Mouse (Mus musculus) megakaryocyte, adult 5-6 weeks (primary cell): ENCODE data around the gene Man1c1. TPM values are rescaled to one million over a fixed set of nuclear protein-coding genes. Genes with fewer than 3 reads are reported as not detected.

Experiments used
- ATAC-seq: 2 replicates; pipeline ENCODE4 v1.8.0; 2016; ENCODE audit warnings: mild to moderate bottlenecking, inconsistent platforms; ENCODE audit not compliant: poor library complexity, severe bottlenecking
- total RNA-seq, 2 experiments: library from RNA; stranded (forward) in 1 of 2; stranded (reverse) in 1 of 2; fragments of 153-499, 151-499 nt in 1 of 2; fragments of 221-1000, 200-1000 nt in 1 of 2; gene quantifications; 2 replicates each; pipeline versions ENCODE4 v1.2.3 to v1.2.4; 2015 to 2017

The Man1c1 gene
- 28.0 and 33.1 TPM in 2 replicates for total RNA-seq (2015)
- 14.1 and 16.9 TPM in 2 replicates for total RNA-seq (2017)

GRCm38 (mm10) chr4:134703835-134704546 is at the start of gene Man1c1:
Gene Man1c1, minus strand, starts transcription at chr4:134704290.
- peak; percentile 92 for ATAC-seq

- no peak for ATAC-seq
These were observed 49.6 kb upstream of the Man1c1 start for GRCm38 (mm10) chr4:134753516-134754261.

GRCm38 (mm10) chr4:134752911-134753426 is 48.9 kb upstream of the Man1c1 start:
- ATAC-seq, result no peak

GRCm38 (mm10) chr4:134751682-134752380 is 47.7 kb upstream of the Man1c1 start:
- ATAC-seq, result no peak

- no peak for ATAC-seq
These were observed 46.7 kb upstream of the Man1c1 start for GRCm38 (mm10) chr4:134750825-134751224.

GRCm38 (mm10) chr4:134750263-134750662 is 46.2 kb upstream of the Man1c1 start:
- peak; percentile 36 for ATAC-seq

GRCm38 (mm10) chr4:134749301-134750030 is 45.4 kb upstream of the Man1c1 start:
- ATAC-seq, result peak; percentile 36

GRCm38 (mm10) chr4:134745900-134746661 is 42.0 kb upstream of the Man1c1 start:
- 0 out of 2 replicates have a peak, but pooled peaks have one; percentile 23 for ATAC-seq

GRCm38 (mm10) chr4:134743881-134744633 is 40.0 kb upstream of the Man1c1 start:
- ATAC-seq, result no peak

- ATAC-seq, result no peak
These were observed 37.9 kb upstream of the Man1c1 start for GRCm38 (mm10) chr4:134741949-134742348.

GRCm38 (mm10) chr4:134740186-134740585 is 36.1 kb upstream of the Man1c1 start:
- ATAC-seq, result no peak

GRCm38 (mm10) chr4:134739530-134739929 is 35.4 kb upstream of the Man1c1 start:
- ATAC-seq, result no peak

- ATAC-seq, result no peak
These were observed 33.3 kb upstream of the Man1c1 start for GRCm38 (mm10) chr4:134737365-134737910.

GRCm38 (mm10) chr4:134736147-134736546 is 32.1 kb upstream of the Man1c1 start:
- no peak for ATAC-seq

- peak; percentile 73 for ATAC-seq
These were observed 30.6 kb upstream of the Man1c1 start for GRCm38 (mm10) chr4:134734629-134735081.

- peak; percentile 50 for ATAC-seq
These were observed 30.0 kb upstream of the Man1c1 start for GRCm38 (mm10) chr4:134734038-134734628.

GRCm38 (mm10) chr4:134733371-134733770 is 29.3 kb upstream of the Man1c1 start:
- no peak for ATAC-seq

GRCm38 (mm10) chr4:134730106-134730505 is 26.0 kb upstream of the Man1c1 start:
- ATAC-seq, result peak; percentile 46
